Mouse (Mus musculus) thymus, postnatal 0 days (tissue): ENCODE results near the gene Otud7a. TPM values are rescaled to one million over a fixed set of nuclear protein-coding genes. Genes with fewer than 3 reads are reported as not detected.

Experiments
- DNase-seq: peaks from one replicate; pipeline ENCODE4 v3.0.0-alpha.2; 2015; ENCODE audit warnings: low spot score
- polyA plus RNA-seq: library from polyadenylated mRNA; unstranded; fragments of >200 nt; fragmentation: Nextera tagmentation; extraction: Ambion mirVana; gene quantifications from 2 replicates; pipeline ENCODE4 v1.2.1, GENCODE M21; 2015

Gene Otud7a
- polyA plus RNA-seq, 1 experiment from 2014 or later: not detected

DNA sequence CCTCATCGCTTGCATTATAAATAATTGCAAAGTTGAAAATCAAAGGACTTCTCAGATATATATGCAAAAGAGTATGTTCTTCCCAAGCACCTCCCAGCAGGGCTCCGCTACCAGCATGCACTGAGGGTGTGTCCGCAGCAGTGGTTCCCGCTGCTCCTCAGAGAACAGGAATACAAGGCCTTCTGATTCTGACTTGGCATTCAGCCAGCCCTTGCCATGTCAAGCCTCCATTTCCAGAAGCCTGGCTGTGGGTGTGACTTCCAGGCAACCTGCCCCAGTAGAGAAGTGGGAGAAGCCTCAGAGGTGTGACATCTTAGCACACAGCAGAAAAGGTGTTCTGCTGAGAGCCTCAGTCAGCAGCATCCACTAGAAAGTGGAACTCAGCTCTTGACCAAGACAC, 253.4 kb downstream of the Otud7a start:
- no peak for DNase-seq

DNA sequence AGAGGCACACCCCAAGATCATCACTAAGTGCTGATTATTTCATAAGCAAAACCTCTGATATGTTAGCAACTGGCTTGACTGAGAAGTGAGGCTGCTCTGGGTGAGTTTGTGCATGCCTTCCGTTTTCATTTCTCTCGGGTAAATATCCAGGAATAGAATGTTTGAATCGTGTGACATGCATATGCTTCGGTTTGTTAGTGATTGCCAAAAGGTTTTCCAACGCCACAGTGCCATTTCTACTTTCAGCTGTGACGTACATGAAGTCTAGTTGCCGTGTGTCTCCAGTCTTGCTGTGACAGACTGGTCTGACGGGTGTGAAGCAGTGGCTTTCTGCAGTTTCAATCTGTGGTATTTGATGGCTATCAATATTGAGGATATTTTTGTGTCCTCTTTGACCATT, 273.4 kb downstream of the Otud7a start:
- DNase-seq: no peak

DNA sequence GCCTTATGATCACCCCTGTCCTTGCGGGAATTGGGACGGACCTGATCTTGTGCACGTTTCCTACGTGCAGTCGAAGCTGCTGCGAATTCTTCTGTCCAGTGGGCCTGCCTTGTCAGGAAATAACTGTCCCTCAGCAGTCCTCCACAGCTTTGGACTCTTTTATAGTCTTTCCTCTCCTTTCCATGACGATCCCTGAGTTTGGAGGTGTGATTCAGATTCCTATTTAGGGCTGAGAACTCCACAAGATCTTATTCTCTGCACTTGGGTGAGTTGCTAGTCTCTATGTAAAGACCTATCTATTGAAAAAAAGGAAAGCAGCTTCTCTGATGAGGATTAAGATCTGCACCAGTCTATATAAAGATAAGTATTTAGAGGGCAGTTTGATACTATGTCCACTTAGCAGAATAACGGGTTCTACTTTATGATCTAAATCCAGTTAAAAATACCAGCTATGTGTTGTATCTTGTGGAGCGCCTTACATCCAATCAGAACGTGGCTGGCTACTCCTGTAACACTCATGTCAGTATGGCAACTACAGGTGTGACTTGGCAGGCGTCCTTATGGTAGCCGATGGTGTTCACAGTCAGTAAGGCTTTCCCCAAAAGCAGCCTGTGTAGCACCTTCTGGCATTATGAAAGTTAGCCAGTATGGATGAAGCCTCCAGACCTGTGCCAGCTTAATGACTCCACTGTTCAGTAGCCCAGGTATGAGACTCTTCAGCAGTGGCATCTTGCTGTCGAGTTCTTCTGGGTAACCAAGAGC, 274.8 kb downstream of the Otud7a start:
- DNase-seq: no peak

DNA sequence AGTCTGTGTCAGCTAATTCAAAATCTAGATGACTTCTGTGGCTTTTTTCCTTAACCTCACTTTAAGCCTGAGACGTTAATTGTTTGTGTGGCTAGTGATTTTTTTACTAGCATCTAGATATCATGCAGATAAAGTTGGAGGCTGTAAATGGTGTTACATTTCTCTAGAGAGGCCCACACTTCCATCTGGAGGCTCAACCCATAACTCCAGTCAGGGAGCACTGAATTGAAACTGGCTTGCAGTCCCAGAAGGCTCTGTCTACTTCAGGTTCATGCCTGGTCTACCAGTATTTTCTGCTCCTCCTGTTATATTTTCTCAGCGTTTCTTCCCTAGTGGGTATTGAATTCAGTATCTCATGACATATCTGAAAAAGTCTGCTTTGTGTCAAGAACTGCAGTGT, 276.1 kb downstream of the Otud7a start:
- DNase-seq: no peak

DNA sequence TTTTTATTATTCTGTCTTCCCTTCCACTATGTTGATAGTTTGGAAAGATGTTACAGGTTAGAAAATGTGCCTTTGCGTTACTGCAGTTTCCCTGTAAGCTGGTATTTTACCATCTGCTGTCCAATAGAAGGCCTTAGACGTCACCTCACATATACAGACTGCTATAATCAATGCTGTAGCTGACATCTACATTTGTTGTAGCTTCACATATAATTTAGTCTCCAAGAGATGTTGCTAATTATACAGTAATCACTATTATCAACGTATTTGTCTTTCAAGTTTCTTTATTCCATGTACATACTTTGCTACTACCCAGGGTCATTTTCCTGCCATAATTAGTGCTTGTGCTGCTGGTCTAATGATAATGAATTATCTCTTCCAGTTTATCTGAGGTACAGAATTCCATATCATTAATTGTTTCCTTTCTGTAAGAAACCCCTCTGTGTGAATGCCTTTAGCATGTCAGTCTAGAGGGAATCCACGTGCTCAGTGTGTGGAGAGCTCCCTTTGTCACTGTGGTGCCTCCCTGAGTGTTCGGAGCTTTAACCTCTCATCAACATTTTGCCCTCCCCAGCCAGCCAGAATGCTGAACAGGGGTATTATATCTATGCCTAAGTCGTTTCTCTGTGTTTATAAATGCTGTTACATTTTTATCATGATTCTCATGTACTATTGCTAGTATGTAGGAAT, 280.6 kb downstream of the Otud7a start:
- DNase-seq: no peak

DNA sequence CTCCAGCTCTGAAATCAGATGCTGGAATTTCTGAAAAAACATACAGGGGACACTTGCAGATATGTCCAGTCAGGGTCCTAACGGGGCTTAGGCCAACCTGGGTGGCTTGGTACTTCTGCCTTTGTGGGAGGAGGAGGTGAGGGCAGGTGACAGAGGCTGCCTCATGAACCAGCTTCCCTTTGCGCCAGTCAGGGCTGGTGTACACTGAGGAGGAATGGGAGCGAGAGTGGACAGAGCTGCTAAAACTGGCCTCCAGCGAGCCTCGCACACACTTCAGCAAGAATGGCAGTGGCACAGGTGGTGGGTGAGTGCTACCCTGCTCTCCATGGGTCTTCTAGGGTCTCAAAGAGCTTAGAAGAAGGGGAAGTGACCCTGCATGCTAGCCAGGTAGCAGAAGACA, 285.1 kb downstream of the Otud7a start:
- no peak for DNase-seq

DNA sequence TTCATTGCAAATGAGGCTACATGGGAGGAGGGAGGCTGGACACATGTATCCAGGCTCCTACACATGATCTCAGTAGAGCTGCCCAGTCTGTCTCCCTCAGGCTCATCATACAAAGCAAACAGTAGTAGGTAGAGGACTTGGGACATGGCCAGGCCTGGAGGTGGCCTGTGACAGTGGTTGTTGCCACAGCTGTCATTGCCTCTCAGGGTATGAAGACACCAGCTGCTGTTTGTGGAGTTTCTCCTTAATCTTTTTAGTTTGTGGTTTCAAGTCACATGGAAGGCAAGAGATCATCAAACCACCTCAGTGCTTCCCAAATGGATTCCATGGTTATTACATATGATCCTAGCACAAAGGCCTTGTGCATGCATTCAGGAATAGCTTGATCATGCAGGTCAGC, 285.5 kb downstream of the Otud7a start:
- DNase-seq: no peak

DNA sequence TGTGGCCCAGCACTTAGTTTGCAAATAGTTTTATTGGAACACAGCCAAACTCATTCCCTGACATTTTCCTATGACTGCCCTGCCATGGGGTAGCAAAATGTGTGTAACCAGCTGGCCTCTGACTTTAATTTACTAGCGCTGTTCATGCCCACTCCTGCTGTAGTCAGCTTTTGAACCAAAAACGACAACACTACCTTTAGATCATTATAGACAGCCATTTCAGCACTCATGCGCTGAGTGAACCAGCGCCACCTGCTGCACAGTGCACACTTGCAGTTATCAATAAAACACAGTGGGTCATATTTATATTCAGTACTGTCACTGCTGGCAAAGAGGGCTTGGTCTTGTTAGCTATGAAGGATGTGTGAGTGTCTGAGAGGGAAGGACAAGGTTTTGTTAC, 293.2 kb downstream of the Otud7a start:
- DNase-seq: no peak

DNA sequence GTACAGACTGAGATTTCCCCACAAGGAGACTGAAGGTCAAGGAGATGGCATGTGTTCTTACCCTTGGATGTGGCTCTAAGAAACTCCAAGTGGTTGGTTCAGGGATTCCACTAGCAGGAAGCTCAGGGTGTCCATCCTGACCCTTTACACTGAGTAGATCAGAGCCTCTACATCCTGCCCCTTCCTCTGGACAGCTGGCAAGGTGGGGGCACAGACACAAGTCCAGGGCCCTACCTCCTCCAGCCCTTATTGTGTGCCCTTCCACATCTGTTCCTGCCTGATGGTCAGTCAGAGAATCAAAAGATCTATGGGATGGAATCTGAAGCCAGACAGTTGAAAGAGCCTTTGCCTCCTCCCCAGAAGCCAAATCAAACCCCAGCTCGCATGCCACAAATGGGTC, 293.6 kb downstream of the Otud7a start:
- no peak for DNase-seq

DNA sequence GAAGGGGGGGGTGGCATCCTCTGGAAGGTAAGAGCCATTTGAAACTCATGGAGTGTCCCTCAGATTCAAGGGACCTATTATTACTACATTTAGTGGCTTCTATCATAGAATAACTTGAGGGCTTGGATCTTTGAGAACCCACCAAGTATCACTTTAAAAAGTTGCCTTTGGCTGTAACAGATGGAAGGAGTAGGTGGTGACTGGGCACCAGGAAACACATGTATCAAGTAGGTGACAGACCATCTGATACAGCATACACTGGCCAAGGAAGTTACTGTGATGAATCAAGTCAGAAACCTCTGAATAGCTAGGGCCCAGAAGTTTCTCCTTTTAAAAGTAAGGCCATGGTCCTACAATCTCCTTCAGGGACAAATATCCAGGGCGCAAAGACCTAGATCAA, 298.6 kb downstream of the Otud7a start:
- DNase-seq: no peak

DNA sequence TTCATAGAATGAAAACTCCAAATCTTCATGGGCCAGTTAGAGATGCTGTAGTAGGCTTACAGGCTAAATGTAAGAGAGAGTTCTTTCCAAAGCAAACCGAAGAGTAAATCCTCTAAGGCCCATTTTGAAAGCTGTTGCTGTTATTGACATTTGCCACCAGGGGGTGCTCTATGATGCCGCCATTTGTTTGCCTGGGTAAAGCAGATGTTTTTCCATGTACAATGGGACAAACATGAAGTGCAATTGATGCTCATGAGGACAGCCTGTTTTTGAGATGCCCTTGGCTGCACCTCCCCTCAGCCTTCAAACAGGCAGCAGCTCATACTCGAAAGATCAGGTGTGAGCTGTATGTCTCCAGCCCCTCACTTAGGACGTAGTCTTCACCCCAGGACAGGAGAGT, 307.5 kb downstream of the Otud7a start:
- peak; percentile 71 for DNase-seq

DNA sequence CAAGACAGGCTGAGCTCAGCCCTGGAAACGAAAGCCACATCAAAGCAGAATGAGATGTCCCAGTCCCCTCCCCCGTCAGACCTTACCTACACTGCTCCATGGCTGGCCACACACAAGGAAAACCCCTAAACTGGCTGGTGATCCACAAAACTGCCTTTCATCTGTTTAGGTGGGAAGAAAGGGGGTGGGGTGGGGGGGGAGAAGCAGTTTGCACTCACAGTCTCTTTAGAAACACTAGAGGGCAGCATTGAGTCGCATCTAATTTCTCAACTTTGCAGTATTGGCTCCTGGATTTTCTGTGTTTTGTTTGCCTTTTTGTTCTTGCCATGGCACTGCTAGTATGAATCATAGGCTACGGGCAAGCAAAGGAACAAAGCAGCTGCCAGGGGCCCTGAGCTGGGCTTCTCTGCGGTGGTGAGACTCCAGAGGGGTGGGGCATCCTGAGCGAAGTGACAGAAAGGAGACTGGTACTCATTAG, 308.8 kb downstream of the Otud7a start:
- DNase-seq: peak; percentile 72

DNA sequence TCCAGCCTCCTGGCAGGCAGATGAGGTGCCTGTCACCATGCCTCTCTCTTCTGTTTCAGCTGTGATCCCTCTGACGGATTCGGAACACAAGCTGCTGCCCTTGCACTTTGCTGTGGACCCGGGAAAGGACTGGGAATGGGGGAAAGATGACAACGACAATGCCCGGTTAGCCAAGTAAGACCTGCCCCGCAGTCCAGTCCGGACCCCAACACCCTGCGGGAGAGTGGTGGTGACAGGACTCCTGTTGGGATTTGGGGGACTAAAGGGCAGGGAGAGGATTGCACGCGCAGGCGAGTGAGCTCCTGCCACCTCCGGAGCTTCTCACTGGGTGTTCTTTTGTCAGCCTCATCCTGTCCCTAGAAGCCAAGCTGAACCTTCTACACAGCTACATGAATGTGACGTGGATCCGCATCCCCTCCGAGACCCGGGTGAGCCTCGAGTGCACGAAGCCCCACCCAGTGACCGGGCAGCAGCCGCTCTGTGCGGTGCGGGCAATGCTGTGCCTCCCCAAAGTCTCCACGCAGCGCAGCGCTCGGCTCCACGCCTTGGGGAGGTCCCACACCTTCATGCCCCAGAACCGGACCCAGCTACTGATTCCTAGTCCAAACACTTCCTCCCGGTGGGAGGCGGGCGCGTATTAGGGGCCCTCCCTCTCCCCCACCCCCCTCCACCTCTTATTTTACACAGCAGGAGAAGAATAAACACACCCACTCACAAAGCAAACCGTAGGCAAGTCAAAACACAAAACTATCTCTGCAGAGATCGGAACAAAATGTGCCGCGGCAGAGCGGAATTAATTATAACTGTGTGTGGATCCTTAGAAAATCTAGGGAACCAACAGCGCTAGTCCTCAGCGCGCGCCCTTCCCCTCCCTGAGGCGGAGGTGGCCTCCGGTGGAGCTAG, 310.3 kb downstream of the Otud7a start:
- peak; percentile 19 for DNase-seq

DNA sequence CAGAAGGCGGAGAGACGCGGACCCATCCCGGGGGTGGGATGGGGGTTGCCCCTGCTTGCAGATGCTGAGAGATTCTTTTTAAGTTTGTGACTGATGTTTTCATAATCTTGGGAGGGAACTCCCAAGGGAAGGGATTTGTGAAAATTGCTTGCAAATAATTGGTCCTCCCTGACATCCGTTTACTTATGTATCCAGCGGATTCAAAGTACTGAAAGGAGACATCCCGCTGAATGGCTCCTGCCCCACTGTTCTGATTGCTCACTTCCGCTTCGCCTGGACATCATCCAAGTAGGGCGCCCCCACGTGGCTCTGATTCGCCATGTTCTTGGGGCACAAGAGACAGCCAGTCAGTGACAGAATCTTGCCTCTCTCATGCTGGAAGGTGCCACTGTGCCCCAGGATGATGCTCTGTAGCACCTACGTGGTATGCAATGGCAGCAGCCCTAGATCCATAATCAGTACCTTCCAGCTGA, 311.0 kb downstream of the Otud7a start:
- DNase-seq: peak; percentile 79

DNA sequence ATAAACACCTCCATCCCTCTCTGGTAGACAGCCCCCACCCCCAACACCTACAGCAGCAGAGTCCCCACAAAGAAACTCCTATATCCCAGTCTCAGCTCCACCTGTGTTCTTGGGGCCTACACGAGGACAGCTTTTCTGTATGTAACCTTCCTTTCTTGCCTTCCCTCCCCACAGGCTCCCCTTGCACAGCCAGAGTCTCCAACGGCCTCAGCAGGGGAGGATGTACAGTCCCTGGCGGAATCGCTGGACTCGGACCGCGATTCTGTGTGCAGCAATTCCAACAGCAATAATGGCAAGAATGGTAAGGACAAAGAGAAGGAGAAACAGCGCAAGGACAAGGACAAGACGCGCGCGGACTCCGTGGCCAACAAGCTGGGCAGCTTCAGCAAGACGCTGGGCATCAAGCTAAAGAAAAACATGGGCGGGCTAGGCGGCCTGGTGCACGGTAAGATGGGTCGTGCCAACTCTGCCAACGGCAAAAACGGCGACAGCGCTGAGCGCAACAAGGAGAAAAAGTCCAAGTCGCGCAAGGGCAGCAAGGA, 312.7 kb downstream of the Otud7a start:
- no peak for DNase-seq

DNA sequence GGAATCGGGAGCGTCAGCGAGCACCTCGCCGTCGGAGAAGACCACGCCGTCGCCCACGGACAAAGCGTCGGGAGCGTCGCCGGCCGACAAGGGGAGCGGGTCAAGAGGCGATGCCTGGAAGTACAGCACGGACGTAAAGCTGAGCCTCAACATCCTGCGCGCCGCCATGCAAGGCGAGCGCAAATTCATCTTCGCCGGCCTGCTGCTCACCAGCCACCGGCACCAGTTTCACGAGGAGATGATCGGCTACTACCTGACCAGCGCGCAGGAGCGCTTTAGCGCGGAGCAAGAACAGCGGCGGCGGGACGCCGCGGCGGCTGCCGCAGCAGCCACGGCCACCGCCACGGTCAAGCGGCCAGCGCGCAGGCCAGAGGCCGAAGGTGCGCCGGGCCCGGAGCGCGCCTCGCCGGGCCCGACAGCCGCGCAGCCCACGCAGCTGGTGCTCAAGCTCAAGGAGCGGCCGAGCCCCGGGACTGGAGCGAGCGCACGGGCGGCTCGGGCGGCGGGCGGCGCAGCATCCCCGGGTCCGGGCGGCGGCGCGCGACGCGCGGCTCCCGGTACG, 313.2 kb downstream of the Otud7a start:
- no peak for DNase-seq

DNA sequence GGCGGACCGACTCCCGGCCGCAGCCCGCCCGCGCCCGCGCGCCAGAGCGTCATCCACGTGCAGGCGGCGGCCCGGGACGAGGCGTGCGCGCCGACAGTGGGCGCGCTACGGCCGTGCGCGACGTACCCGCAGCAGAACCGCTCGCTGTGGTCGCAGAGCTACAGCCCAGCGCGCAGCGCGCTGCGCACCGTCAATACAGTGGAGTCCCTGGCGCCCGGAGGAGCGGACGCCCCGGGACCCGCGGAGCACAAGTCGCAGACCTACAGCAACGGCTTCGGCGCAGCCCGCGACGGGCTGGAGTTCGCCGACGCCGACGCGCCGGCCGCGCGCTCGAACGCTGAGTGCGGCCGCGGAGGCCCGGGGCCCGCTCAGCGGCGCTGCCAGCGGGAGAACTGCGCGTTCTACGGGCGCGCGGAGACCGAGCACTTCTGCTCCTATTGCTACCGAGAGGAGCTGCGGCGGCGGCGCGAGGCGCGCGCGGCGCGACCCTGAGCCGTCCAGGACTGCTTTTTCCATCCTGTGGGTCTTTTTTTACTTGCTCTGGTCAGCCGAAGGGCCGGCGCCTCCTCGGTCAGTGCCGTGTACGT, 313.8 kb downstream of the Otud7a start:
- DNase-seq: peak; percentile 11

DNA sequence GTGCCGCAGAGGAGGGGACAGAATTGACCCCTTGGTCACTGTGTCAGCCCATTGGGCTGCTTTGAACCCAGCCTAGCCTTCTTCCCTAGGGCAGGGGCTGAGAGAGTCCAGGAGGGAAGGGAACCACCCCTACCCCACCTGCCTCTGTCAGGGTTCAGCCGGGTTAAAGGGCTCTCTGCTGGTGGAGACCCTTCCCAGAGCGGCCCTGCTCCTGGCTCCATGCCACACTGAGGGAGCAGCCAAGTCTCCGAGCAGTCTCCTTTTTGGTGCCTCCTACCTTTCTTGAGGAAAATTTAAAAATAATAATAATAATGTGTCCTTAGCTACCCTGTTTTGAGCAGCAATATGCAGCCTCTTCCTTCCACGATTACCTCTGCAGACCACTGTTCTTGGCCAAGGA, 315.1 kb downstream of the Otud7a start:
- no peak for DNase-seq

DNA sequence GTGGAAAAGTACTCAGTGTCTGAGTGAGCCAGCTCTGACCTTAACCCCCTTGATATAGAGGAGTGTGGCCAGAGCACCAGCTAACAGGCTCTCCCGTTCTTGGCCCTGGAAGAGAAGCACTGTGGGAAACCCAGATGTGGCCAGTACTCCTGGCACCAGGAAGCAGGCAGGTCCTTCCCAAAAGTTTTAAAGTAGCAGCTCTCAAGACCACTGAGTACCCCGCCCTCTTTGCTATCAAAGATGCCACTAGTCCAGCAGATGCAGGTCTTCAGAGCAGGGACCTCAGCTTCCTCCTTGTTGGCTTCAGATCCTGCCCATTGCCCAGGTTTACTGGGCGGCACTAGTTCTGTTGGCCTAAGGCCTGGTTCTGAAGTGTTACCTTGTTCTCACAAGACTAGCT, 318.0 kb downstream of the Otud7a start:
- no peak for DNase-seq

DNA sequence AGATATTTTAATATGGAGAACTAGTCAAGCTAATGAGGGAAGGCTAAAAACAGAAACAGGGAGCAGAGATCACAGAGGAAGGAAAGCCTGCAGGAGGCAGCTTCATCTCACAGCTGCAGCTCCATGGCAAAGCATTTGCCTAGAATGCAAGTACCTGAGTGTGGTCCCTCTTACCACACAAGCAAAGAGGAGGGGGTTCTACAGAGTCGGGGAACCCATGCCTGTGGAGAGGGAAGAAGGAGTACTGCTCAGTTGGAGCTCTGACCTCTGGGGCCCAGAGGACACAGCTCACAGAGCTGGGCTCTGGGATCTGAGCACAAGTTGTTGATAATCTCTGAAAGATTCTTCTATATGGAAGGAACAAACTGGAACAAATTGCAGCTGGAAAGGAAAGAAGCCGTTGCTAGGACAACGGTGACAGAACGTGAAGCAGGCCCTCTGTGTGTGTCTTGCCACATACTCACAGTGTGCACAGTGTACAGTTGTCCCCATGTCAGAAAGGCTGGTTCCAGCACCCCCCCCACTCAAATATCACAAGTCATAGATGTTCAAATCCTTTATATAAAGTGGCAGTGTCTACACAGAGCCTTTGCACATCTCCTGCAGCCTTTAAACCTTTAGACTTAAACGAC, 324.0 kb downstream of the Otud7a start:
- no peak for DNase-seq
